Comparison of ENCODE assay signal across 19 mouse cellular contexts in genomic region chr9:122240629-122241199, GRCm38 (mm10). TPM values are rescaled to one million over a fixed set of nuclear protein-coding genes. Genes with fewer than 3 reads are reported as not detected.
DNase-seq lines count a peak whose midpoint lies in the region; ATAC-seq lines count a peak whose summit lies in the region.
"Had no signal": no experiment of that assay in that cellular context is flagged by ENCODE, and none has a peak within 500 bp of the region (broad histone marks: within the 10 kb centered on the region; RNA-seq: fewer than 3 reads in every experiment).

No protein-coding gene starts in this region.

- H3K4me2 ChIP-seq in forebrain, embryonic 12.5 days, result peak overlapping the region; percentile 10; the same call in 1 of the 2 replicates
- no peak overlapping the region for H3K4me2 ChIP-seq in forebrain, embryonic 13.5 days
- no peak overlapping the region for H3K4me2 ChIP-seq in heart, embryonic 15.5 days
- no peak overlapping the region for H3K4me2 ChIP-seq in hindbrain, embryonic 11.5 days (replicated peaks; ENCODE audit: low read depth, low read length)
- H3K4me2 ChIP-seq in midbrain, embryonic 13.5 days (replicated peaks), result no peak overlapping the region
- H3K4me2 ChIP-seq: embryonic facial prominence, embryonic 12.5 days; intestine, embryonic 15.5 days; kidney, embryonic 15.5 days; limb, embryonic 15.5 days; stomach, embryonic 15.5 days had no signal

- H3K36me3 ChIP-seq in forebrain, embryonic 12.5 days (replicated peaks), result no peaks in the 10 kb centered on the region
- 0 out of 2 replicates have a peak, but pooled peaks cover 1% of the 10 kb centered on the region for H3K36me3 ChIP-seq in forebrain, embryonic 13.5 days (ENCODE audit: poor library complexity, severe bottlenecking)
- no peaks in the 10 kb centered on the region for H3K36me3 ChIP-seq in heart, embryonic 15.5 days
- H3K36me3 ChIP-seq in hindbrain, embryonic 11.5 days (ENCODE audit: control insufficient read depth, insufficient read depth, low read length), result no peaks in the 10 kb centered on the region
- H3K36me3 ChIP-seq in midbrain, embryonic 13.5 days, result peaks cover 2% of the 10 kb centered on the region; the same call in 1 of the 2 replicates
- H3K36me3 ChIP-seq: embryonic facial prominence, embryonic 12.5 days; intestine, embryonic 15.5 days; kidney, embryonic 15.5 days; stomach, embryonic 15.5 days had no signal

- 0 out of 2 replicates have a peak, but pooled peaks have one; percentile 15 for ATAC-seq in forebrain, embryonic 12.5 days (ENCODE audit: low FRiP score)
- no peak for ATAC-seq in forebrain, embryonic 13.5 days
- peak; percentile 48; the same call in 1 of the 2 replicates for ATAC-seq in heart, embryonic 15.5 days (replicated peaks; ENCODE audit: insufficient number of reproducible peaks, insufficient read depth, low FRiP score, low read depth)
- ATAC-seq in hindbrain, embryonic 11.5 days (ENCODE audit: low FRiP score), result 0 out of 2 replicates have a peak, but pooled peaks have one; percentile 51
- peak; percentile 81 for ATAC-seq in midbrain, embryonic 13.5 days
- ATAC-seq: intestine, embryonic 15.5 days had no signal

- no peak overlapping the region for H3K9ac ChIP-seq in forebrain, embryonic 12.5 days
- no peak overlapping the region for H3K9ac ChIP-seq in forebrain, embryonic 13.5 days
- no peak overlapping the region for H3K9ac ChIP-seq in heart, embryonic 15.5 days
- no peak overlapping the region for H3K9ac ChIP-seq in hindbrain, embryonic 11.5 days (ENCODE audit: low read depth, low read length)
- H3K9ac ChIP-seq in midbrain, embryonic 13.5 days (replicated peaks), result no peak overlapping the region
- H3K9ac ChIP-seq: embryonic facial prominence, embryonic 12.5 days; intestine, embryonic 15.5 days; kidney, embryonic 15.5 days; limb, embryonic 15.5 days; stomach, embryonic 15.5 days had no signal

- peaks cover 19% of the 10 kb centered on the region for H3K4me1 ChIP-seq in forebrain, embryonic 12.5 days
- peaks cover 20% of the 10 kb centered on the region for H3K4me1 ChIP-seq in forebrain, embryonic 13.5 days
- H3K4me1 ChIP-seq in heart, embryonic 15.5 days (replicated peaks), result peaks cover 25% of the 10 kb centered on the region
- no peaks in the 10 kb centered on the region for H3K4me1 ChIP-seq in hindbrain, embryonic 11.5 days (replicated peaks; ENCODE audit: control insufficient read depth, insufficient read depth, low read length)
- peaks cover 17% of the 10 kb centered on the region for H3K4me1 ChIP-seq in midbrain, embryonic 13.5 days (replicated peaks)
- H3K4me1 ChIP-seq: intestine, embryonic 15.5 days; stomach, embryonic 15.5 days had no signal

- H3K9me3 ChIP-seq in forebrain, embryonic 12.5 days, result no peaks in the 10 kb centered on the region
- H3K9me3 ChIP-seq in forebrain, embryonic 13.5 days (replicated peaks), result no peaks in the 10 kb centered on the region
- H3K9me3 ChIP-seq in heart, embryonic 15.5 days (replicated peaks), result no peaks in the 10 kb centered on the region
- H3K9me3 ChIP-seq in hindbrain, embryonic 11.5 days (ENCODE audit: control insufficient read depth, low read length), result no peaks in the 10 kb centered on the region
- H3K9me3 ChIP-seq in midbrain, embryonic 13.5 days, result no peaks in the 10 kb centered on the region
- H3K9me3 ChIP-seq: embryonic facial prominence, embryonic 12.5 days; intestine, embryonic 15.5 days; kidney, embryonic 15.5 days; limb, embryonic 15.5 days; megakaryocyte, embryonic 14.5 days; stomach, embryonic 15.5 days had no signal

- no peaks in the 10 kb centered on the region for H3K27me3 ChIP-seq in forebrain, embryonic 12.5 days
- H3K27me3 ChIP-seq in forebrain, embryonic 13.5 days, result no peaks in the 10 kb centered on the region
- no peaks in the 10 kb centered on the region for H3K27me3 ChIP-seq in heart, embryonic 15.5 days
- H3K27me3 ChIP-seq in hindbrain, embryonic 11.5 days (ENCODE audit: control insufficient read depth, insufficient read depth, low read length), result no peaks in the 10 kb centered on the region
- H3K27me3 ChIP-seq in midbrain, embryonic 13.5 days, result no peaks in the 10 kb centered on the region
- H3K27me3 ChIP-seq: embryonic facial prominence, embryonic 12.5 days; intestine, embryonic 15.5 days; kidney, embryonic 15.5 days; limb, embryonic 15.5 days; stomach, embryonic 15.5 days had no signal

- H3K27ac ChIP-seq in forebrain, embryonic 12.5 days, result no peak overlapping the region
- no peak overlapping the region for H3K27ac ChIP-seq in forebrain, embryonic 13.5 days
- H3K27ac ChIP-seq in heart, embryonic 15.5 days, result peak overlapping the region; percentile 46; the same call in 1 of the 2 replicates
- no peak overlapping the region for H3K27ac ChIP-seq in hindbrain, embryonic 11.5 days (ENCODE audit: low read depth, low read length)
- H3K27ac ChIP-seq in midbrain, embryonic 13.5 days, result peak overlapping the region; percentile 40
- H3K27ac ChIP-seq: embryonic facial prominence, embryonic 12.5 days; intestine, embryonic 15.5 days; kidney, embryonic 15.5 days; limb, embryonic 15.5 days; stomach, embryonic 15.5 days had no signal

- no peak overlapping the region for H3K4me3 ChIP-seq in forebrain, embryonic 12.5 days (replicated peaks)
- H3K4me3 ChIP-seq in forebrain, embryonic 13.5 days, result no peak overlapping the region
- H3K4me3 ChIP-seq in heart, embryonic 15.5 days, result no peak overlapping the region
- H3K4me3 ChIP-seq in hindbrain, embryonic 11.5 days (ENCODE audit: low read depth, low read length), result no peak overlapping the region
- H3K4me3 ChIP-seq in midbrain, embryonic 13.5 days (replicated peaks), result no peak overlapping the region
- H3K4me3 ChIP-seq: embryonic facial prominence, embryonic 12.5 days; intestine, embryonic 15.5 days; kidney, embryonic 15.5 days; limb, embryonic 15.5 days; megakaryocyte, embryonic 14.5 days; stomach, embryonic 15.5 days had no signal

- 47% methylated on average over 8 of the region's 8 CpGs for WGBS in forebrain, embryonic 12.5 days
- 46% methylated on average over 8 of the region's 8 CpGs for WGBS in forebrain, embryonic 13.5 days
- 31% methylated on average over 8 of the region's 8 CpGs for WGBS in heart, embryonic 15.5 days
- WGBS in hindbrain, embryonic 11.5 days, result 43% methylated on average over 8 of the region's 8 CpGs
- WGBS in midbrain, embryonic 13.5 days, result 20% methylated on average over 8 of the region's 8 CpGs

- no peak for DNase-seq in heart, postnatal 14 days
- no peak for DNase-seq in hindbrain, embryonic 11.5 days (ENCODE audit: low spot score)
- no peak for DNase-seq in layer of hippocampus, adult 9-10 months (ENCODE audit: low spot score)
- DNase-seq in thymus, postnatal 10 days (ENCODE audit: low spot score in 2 of 2), result no peak
- DNase-seq: adrenal gland, postnatal 25 days; cerebellum, adult 2 months; layer of hippocampus, postnatal 36 days; lung, postnatal 10 days; right cerebral cortex, postnatal 14 days had no signal

- intact Hi-C loops in heart, postnatal 14 days (cut with DNase I), result loop anchor here (5.0 kb wide), 2 partner anchors 118 to 223 kb away; no protein-coding TSS in a partner anchor

RNA-seq across cellular contexts. Expression of gene Ano10, which starts 53.5 kb away (rescaled TPM):
- polyA plus RNA-seq in forebrain, embryonic 12.5 days (2016; fragmentation: Nextera tagmentation; extraction: Ambion mirVana), result 36.4 and 37.0 TPM in 2 replicates
- polyA plus RNA-seq in forebrain, embryonic 13.5 days (2015; fragmentation: Nextera tagmentation; extraction: Ambion mirVana), result 29.5 and 36.5 TPM in 2 replicates
- polyA plus RNA-seq in heart, embryonic 15.5 days (2015; fragmentation: Nextera tagmentation; extraction: Ambion mirVana), result 23.5 and 34.7 TPM in 2 replicates
- 10 to 100 TPM; 34.4 to 35.9 TPM for total RNA-seq in heart, postnatal 14 days (2021)
- 51.9 and 52.5 TPM in 2 replicates for polyA plus RNA-seq in hindbrain, embryonic 11.5 days (2014; fragmentation: Nextera tagmentation; extraction: Ambion mirVana)
- polyA plus RNA-seq in midbrain, embryonic 13.5 days (2015; fragmentation: Nextera tagmentation; extraction: Ambion mirVana), result 44.6 and 45.4 TPM in 2 replicates

Comparison
In these comparisons a context has a peak if more than half of its experiments do, and no peak if none do; other contexts are left out.
1. H3K27ac ChIP-seq: peak in heart, embryonic 15.5 days (single experiment) and midbrain, embryonic 13.5 days (single experiment); none in forebrain, embryonic 12.5 days (single experiment), forebrain, embryonic 13.5 days (single experiment) and hindbrain, embryonic 11.5 days (single experiment).